Mouse (Mus musculus): ENCODE measurements around the gene Cftr. TPM values are rescaled to one million over a fixed set of nuclear protein-coding genes. Genes with fewer than 3 reads are reported as not detected.

The Cftr gene
- polyA plus RNA-seq (2012; rRNA removed; ENCODE audit: low replicate concordance): 0.04 and 1.9 TPM in 2 replicates

DNA sequence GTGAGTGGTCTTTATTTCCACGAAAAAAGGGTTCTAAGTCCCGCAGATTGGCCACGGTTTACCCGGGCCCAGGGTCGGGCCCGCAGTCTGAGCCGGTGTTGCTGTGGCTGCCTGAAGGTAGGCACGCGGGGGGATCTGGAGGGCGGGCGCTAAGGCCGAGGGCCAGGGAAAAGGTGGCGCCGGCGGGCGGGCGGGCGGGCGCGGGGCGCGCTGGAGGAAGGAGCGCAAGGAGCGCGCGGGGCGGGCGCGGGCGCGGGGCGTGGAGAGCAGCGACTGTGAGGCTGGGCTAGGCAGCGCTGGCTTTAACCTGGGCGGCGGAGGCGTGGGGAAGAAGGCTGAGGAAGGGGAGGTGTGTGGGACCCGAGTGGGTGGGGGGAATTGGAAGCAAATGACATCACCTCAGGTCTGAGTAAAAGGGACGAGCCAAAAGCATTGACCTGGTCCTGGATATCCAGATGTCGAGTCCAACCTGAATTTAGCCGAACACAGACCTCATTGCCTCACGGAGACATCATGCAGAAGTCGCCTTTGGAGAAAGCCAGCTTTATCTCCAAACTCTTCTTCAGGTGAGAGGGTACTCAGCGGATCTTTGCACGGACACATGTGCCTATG lies at the start of gene Cftr:
Gene Cftr, plus strand, starts transcription at position 377 of the 612 bp plus-strand sequence.

Other genes with a start within 250 kb of the Cftr start
- 2.3 and 3.0 TPM in 2 replicates for gene Wnt2, start 140.1 kb upstream of the Cftr start, polyA plus RNA-seq (2012; rRNA removed; ENCODE audit: low replicate concordance)
- gene Asz1, start 61.6 kb upstream of the Cftr start, polyA plus RNA-seq (2012; rRNA removed; ENCODE audit: low replicate concordance): not detected in 2 replicates

Data from subcutaneous adipose tissue, adult 2 months (tissue).